ENCODE assay signal across 11 mouse cellular contexts in genomic region chr4:143279016-143279415, GRCm38 (mm10). TPM values are rescaled to one million over a fixed set of nuclear protein-coding genes. Genes with fewer than 3 reads are reported as not detected.
A peak's percentile ranks its signal among the peaks of the same experiment; 100 is the strongest.
DNase-seq lines count a peak whose midpoint lies in the region; ATAC-seq and TF ChIP-seq lines count a peak whose summit lies in the region.
"Had no signal": no experiment of that assay in that cellular context is flagged by ENCODE, and none has a peak within 500 bp of the region (broad histone marks: within the 10 kb centered on the region; RNA-seq: fewer than 3 reads in every experiment).

No protein-coding gene starts in this region.

- intact Hi-C loops in gastrocnemius, postnatal 14 days (cut with DNase I; ENCODE audit: low total_unique reads): no loop called here

- H3K9ac ChIP-seq in intestine, embryonic 14.5 days (ENCODE audit: low read length): no peak overlapping the region
- no peak overlapping the region for H3K9ac ChIP-seq in intestine, postnatal 0 days (ENCODE audit: low read depth, low read length)
- no peak overlapping the region for H3K9ac ChIP-seq in forebrain, embryonic 13.5 days
- H3K9ac ChIP-seq in limb, embryonic 12.5 days (replicated peaks): no peak overlapping the region
- peak overlapping the region; percentile 41; the same call in 1 of the 2 replicates for H3K9ac ChIP-seq in neural tube, embryonic 13.5 days

- H3K27me3 ChIP-seq in intestine, embryonic 14.5 days (replicated peaks; ENCODE audit: control insufficient read depth, insufficient read depth, low read length): no peaks in the 10 kb centered on the region
- no peaks in the 10 kb centered on the region for H3K27me3 ChIP-seq in intestine, postnatal 0 days (replicated peaks; ENCODE audit: control insufficient read depth, insufficient read depth, low read length)
- H3K27me3 ChIP-seq in forebrain, embryonic 13.5 days: no peaks in the 10 kb centered on the region
- H3K27me3 ChIP-seq in limb, embryonic 12.5 days: no peaks in the 10 kb centered on the region
- H3K27me3 ChIP-seq in neural tube, embryonic 13.5 days: no peaks in the 10 kb centered on the region

- no peak overlapping the region; the same call in 1 of the 2 replicates for H3K4me2 ChIP-seq in intestine, embryonic 14.5 days (ENCODE audit: low read length)
- no peak overlapping the region for H3K4me2 ChIP-seq in intestine, postnatal 0 days (replicated peaks; ENCODE audit: low read depth)
- H3K4me2 ChIP-seq in forebrain, embryonic 13.5 days: peak overlapping the region; percentile 49
- no peak overlapping the region for H3K4me2 ChIP-seq in limb, embryonic 12.5 days
- H3K4me2 ChIP-seq in neural tube, embryonic 13.5 days: peak overlapping the region; percentile 50

- no peak for ATAC-seq in intestine, embryonic 14.5 days (replicated peaks; ENCODE audit: low FRiP score, low TSS enrichment, low read depth)
- no peak for ATAC-seq in intestine, postnatal 0 days
- ATAC-seq in forebrain, embryonic 13.5 days: 0 out of 2 replicates have a peak, but pooled peaks have one; percentile 41
- ATAC-seq in limb, embryonic 12.5 days (ENCODE audit: insufficient number of reproducible peaks, insufficient read depth, low FRiP score, low TSS enrichment, low read depth): no peak
- no peak for ATAC-seq in neural tube, embryonic 13.5 days (ENCODE audit: low read depth)

- H3K4me1 ChIP-seq in intestine, embryonic 14.5 days (replicated peaks; ENCODE audit: control insufficient read depth, insufficient read depth, low read length): peaks cover 12% of the 10 kb centered on the region
- no peaks in the 10 kb centered on the region for H3K4me1 ChIP-seq in intestine, postnatal 0 days (replicated peaks; ENCODE audit: control insufficient read depth, insufficient read depth, low read length)
- peaks cover 25% of the 10 kb centered on the region for H3K4me1 ChIP-seq in forebrain, embryonic 13.5 days
- peaks cover 14% of the 10 kb centered on the region for H3K4me1 ChIP-seq in limb, embryonic 12.5 days (replicated peaks)
- H3K4me1 ChIP-seq in neural tube, embryonic 13.5 days (replicated peaks): peaks cover 28% of the 10 kb centered on the region

- no peak for TF ChIP-seq CTCF in intestine, postnatal 0 days (IDR thresholded peaks at IDR 0.05; ENCODE audit: low read depth)

- H3K27ac ChIP-seq in intestine, embryonic 14.5 days (ENCODE audit: low read depth): peak overlapping the region; percentile 81
- H3K27ac ChIP-seq in intestine, postnatal 0 days (ENCODE audit: low read depth, low read length): no peak overlapping the region
- peak overlapping the region; percentile 83 for H3K27ac ChIP-seq in forebrain, embryonic 13.5 days
- H3K27ac ChIP-seq in limb, embryonic 12.5 days: peak overlapping the region; percentile 45; the same call in 1 of the 2 replicates
- peak overlapping the region; percentile 84 for H3K27ac ChIP-seq in neural tube, embryonic 13.5 days (replicated peaks)
- H3K27ac ChIP-seq: heart, adult 2 months had no signal

- WGBS in intestine, embryonic 14.5 days: 67% methylated on average over 5 of the region's 5 CpGs
- WGBS in intestine, postnatal 0 days: 76% methylated on average over 5 of the region's 5 CpGs
- WGBS in forebrain, embryonic 13.5 days: 43% methylated on average over 5 of the region's 5 CpGs
- 80% methylated on average over 5 of the region's 5 CpGs for WGBS in limb, embryonic 12.5 days
- WGBS in neural tube, embryonic 13.5 days: 49% methylated on average over 5 of the region's 5 CpGs

- H3K9me3 ChIP-seq in intestine, embryonic 14.5 days (ENCODE audit: control insufficient read depth, low read length): 0 out of 2 replicates have a peak, but pooled peaks cover 3% of the 10 kb centered on the region
- no peaks in the 10 kb centered on the region for H3K9me3 ChIP-seq in intestine, postnatal 0 days (ENCODE audit: control insufficient read depth)
- no peaks in the 10 kb centered on the region for H3K9me3 ChIP-seq in forebrain, embryonic 13.5 days (replicated peaks)
- no peaks in the 10 kb centered on the region for H3K9me3 ChIP-seq in limb, embryonic 12.5 days
- H3K9me3 ChIP-seq in neural tube, embryonic 13.5 days: no peaks in the 10 kb centered on the region

- no peak overlapping the region for H3K4me3 ChIP-seq in intestine, embryonic 14.5 days (ENCODE audit: low read depth, low read length)
- H3K4me3 ChIP-seq in intestine, postnatal 0 days (ENCODE audit: low read depth, low read length): no peak overlapping the region
- no peak overlapping the region for H3K4me3 ChIP-seq in forebrain, embryonic 13.5 days
- H3K4me3 ChIP-seq in limb, embryonic 12.5 days (replicated peaks): no peak overlapping the region
- H3K4me3 ChIP-seq in neural tube, embryonic 13.5 days: no peak overlapping the region
- H3K4me3 ChIP-seq: heart, adult 2 months had no signal

- H3K36me3 ChIP-seq in intestine, embryonic 14.5 days (ENCODE audit: control insufficient read depth, insufficient read depth, low read length): no peaks in the 10 kb centered on the region
- no peaks in the 10 kb centered on the region for H3K36me3 ChIP-seq in intestine, postnatal 0 days (ENCODE audit: control insufficient read depth, insufficient read depth)
- H3K36me3 ChIP-seq in forebrain, embryonic 13.5 days (ENCODE audit: poor library complexity, severe bottlenecking): 0 out of 2 replicates have a peak, but pooled peaks cover 5% of the 10 kb centered on the region
- no peaks in the 10 kb centered on the region; the same call in 1 of the 2 replicates for H3K36me3 ChIP-seq in limb, embryonic 12.5 days
- H3K36me3 ChIP-seq in neural tube, embryonic 13.5 days: no peaks in the 10 kb centered on the region; the same call in 1 of the 2 replicates

- DNase-seq in intestine, embryonic 14.5 days (ENCODE audit: low spot score): no peak
- DNase-seq in adrenal gland, postnatal 36 days: no peak
- no peak for DNase-seq in thymus, postnatal 4 days
- DNase-seq in gastrocnemius, postnatal 14 days: no peak
- DNase-seq: B cell, adult 2 months; spleen, adult 18-20 months had no signal

RNA-seq across cellular contexts. Expression of gene Pdpn, which starts 20.3 kb away (rescaled TPM):
- 36.3 and 37.6 TPM in 2 replicates for polyA plus RNA-seq in intestine, embryonic 14.5 days (2014; fragmentation: Nextera tagmentation; extraction: Ambion mirVana)
- polyA plus RNA-seq in intestine, postnatal 0 days (2015; fragmentation: Nextera tagmentation; extraction: Ambion mirVana): 18.1 and 18.5 TPM in 2 replicates
- 59.6 and 62.2 TPM in 2 replicates for polyA plus RNA-seq in forebrain, embryonic 13.5 days (2015; fragmentation: Nextera tagmentation; extraction: Ambion mirVana)
- polyA plus RNA-seq in limb, embryonic 12.5 days (2016; fragmentation: Nextera tagmentation; extraction: Ambion mirVana): 41.5 and 43.7 TPM in 2 replicates
- polyA plus RNA-seq in neural tube, embryonic 13.5 days (2015; fragmentation: Nextera tagmentation; extraction: Ambion mirVana): 64.0 and 77.5 TPM in 2 replicates
- total RNA-seq in adrenal gland, postnatal 36 days (2021): 1 to 10 TPM; 5.1 to 7.4 TPM
- 10 to 100 TPM; 12.5 to 16.1 TPM for total RNA-seq in gastrocnemius, postnatal 14 days (2021)

Comparison
In these comparisons a context has a peak if more than half of its experiments do, and no peak if none do; other contexts are left out.
1. H3K4me2 ChIP-seq: peak in forebrain, embryonic 13.5 days (single experiment) and neural tube, embryonic 13.5 days (single experiment); none in intestine, embryonic 14.5 days (single experiment), intestine, postnatal 0 days (single experiment) and limb, embryonic 12.5 days (single experiment).